Mouse (Mus musculus) MEL (cell line): ENCODE measurements around the gene Bahd1. TPM values are rescaled to one million over a fixed set of nuclear protein-coding genes. Genes with fewer than 3 reads are reported as not detected.

Experiments used
- DNase-seq: peaks from one replicate; pipeline ENCODE4 v3.0.0; 2011; ENCODE audit warnings: low read depth, low spot score
- H3K27ac ChIP-seq: 2 replicates; pipeline ENCODE4 v1.5.1; 2012; ENCODE audit warnings: low read depth, mild to moderate bottlenecking, control low read depth, low read length, moderate library complexity; ENCODE audit not compliant: control insufficient read depth
- H3K27me3 ChIP-seq, 2 experiments: fragments of 150-350 bp in 1 of 2; sonication (generic) in 1 of 2; 2 replicates each; pipeline ENCODE4 v1.6.1; 2012; ENCODE audit warnings: low read length in 2 of 2, mild to moderate bottlenecking in 2 of 2, improper control_type of control experiment in 1 of 2, moderate library complexity in 1 of 2; ENCODE audit not compliant: insufficient read depth in 2 of 2, control insufficient read depth in 1 of 2
- H3K36me3 ChIP-seq, 2 experiments: 2 replicates each; pipeline ENCODE4 v1.6.1; 2012 to 2014; ENCODE audit warnings: low read length in 2 of 2, improper control_type of control experiment in 1 of 2, inconsistent platforms in 1 of 2, mild to moderate bottlenecking in 1 of 2; ENCODE audit not compliant: insufficient read depth in 2 of 2, control insufficient read depth in 1 of 2
- H3K4me1 ChIP-seq, 2 experiments: fragments of 150-350 bp in 1 of 2; sonication (generic) in 1 of 2; 2 replicates each; pipeline ENCODE4 v1.6.1; 2012; ENCODE audit warnings: low read length in 2 of 2, improper control_type of control experiment in 1 of 2, mild to moderate bottlenecking in 1 of 2; ENCODE audit not compliant: insufficient read depth in 2 of 2, control insufficient read depth in 1 of 2
- H3K4me3 ChIP-seq, 2 experiments: fragments of 150-350 bp in 1 of 2; sonication (generic) in 1 of 2; 2 replicates each; pipeline ENCODE4 v1.5.1; 2012; ENCODE audit warnings: low read depth in 2 of 2, low read length in 2 of 2, mild to moderate bottlenecking in 2 of 2, moderate library complexity in 2 of 2, control low read depth in 1 of 2, improper control_type of control experiment in 1 of 2; ENCODE audit not compliant: control insufficient read depth in 1 of 2, insufficient read depth in 1 of 2
- H3K79me2 ChIP-seq: 2 replicates; pipeline ENCODE4 v1.6.1; 2012; ENCODE audit warnings: mild to moderate bottlenecking, low read length, moderate library complexity; ENCODE audit not compliant: control insufficient read depth, poor library complexity, insufficient read depth
- H3K9ac ChIP-seq: 2 replicates; pipeline ENCODE4 v1.6.1; 2012; ENCODE audit warnings: low read depth, mild to moderate bottlenecking, control low read depth, low read length, moderate library complexity; ENCODE audit not compliant: control insufficient read depth, poor library complexity, severe bottlenecking
- H3K9me3 ChIP-seq: fragments of 150-350 bp; sonication (generic); replicated peaks from 2 replicates; pipeline ENCODE4 v1.6.1; 2012; ENCODE audit warnings: mild to moderate bottlenecking, low read length, improper control_type of control experiment, moderate library complexity; ENCODE audit not compliant: insufficient read depth
- BHLHE40 ChIP-seq: IDR thresholded peaks from 2 replicates; pipeline ENCODE4 v1.6.1; 2012; ENCODE audit warnings: low read depth, mild to moderate bottlenecking, inconsistent platforms, low read length, improper control_type of control experiment, borderline replicate concordance
- CHD1 ChIP-seq: IDR thresholded peaks from 2 replicates; pipeline ENCODE4 v1.6.1; 2012; ENCODE audit warnings: low read depth, mild to moderate bottlenecking, inconsistent platforms, low read length, improper control_type of control experiment
- CHD2 ChIP-seq: IDR thresholded peaks from 2 replicates; pipeline ENCODE4 v1.6.1; 2011; ENCODE audit warnings: low read length, improper control_type of control experiment
- CTCF ChIP-seq, 3 experiments: IDR thresholded peaks in 2 of 3; conservative IDR thresholded peaks in 1 of 3; 2 replicates each; pipeline ENCODE4 v1.5.1; 2011 to 2012; ENCODE audit warnings: low read length in 3 of 3, low read depth in 2 of 3, mild to moderate bottlenecking in 2 of 3, improper control_type of control experiment in 1 of 3, inconsistent platforms in 1 of 3, mixed read lengths in 1 of 3, moderate library complexity in 1 of 3; ENCODE audit not compliant: control insufficient read depth in 1 of 3, insufficient read depth in 1 of 3, poor library complexity in 1 of 3, severe bottlenecking in 1 of 3
- E2F4 ChIP-seq: IDR thresholded peaks from 2 replicates; pipeline ENCODE4 v1.6.1; 2011; ENCODE audit warnings: low read depth, low read length, improper control_type of control experiment, borderline replicate concordance
- ELF1 ChIP-seq: IDR thresholded peaks from 2 replicates; pipeline ENCODE4 v1.6.1; 2014; ENCODE audit warnings: low read depth, mild to moderate bottlenecking, inconsistent platforms, low read length, improper control_type of control experiment, moderate library complexity
- EP300 ChIP-seq, 2 experiments: IDR thresholded peaks; 2 replicates each; pipeline ENCODE4 v1.6.1; 2011; ENCODE audit warnings: improper control_type of control experiment in 2 of 2, low read length in 2 of 2, low read depth in 1 of 2, mild to moderate bottlenecking in 1 of 2
- ETS1 ChIP-seq: IDR thresholded peaks from 2 replicates; pipeline ENCODE4 v1.6.1; 2012; ENCODE audit warnings: low read depth, mild to moderate bottlenecking, inconsistent platforms, low read length, improper control_type of control experiment, moderate library complexity
- GABPA ChIP-seq: IDR thresholded peaks from 2 replicates; pipeline ENCODE4 v1.6.1; 2012; ENCODE audit warnings: low read depth, mild to moderate bottlenecking, inconsistent platforms, low read length, improper control_type of control experiment, moderate library complexity
- GATA1 ChIP-seq: IDR thresholded peaks from 2 replicates; pipeline ENCODE4 v1.6.1; 2011; ENCODE audit warnings: low read depth, low read length, improper control_type of control experiment
- HCFC1 ChIP-seq: IDR thresholded peaks from 2 replicates; pipeline ENCODE4 v1.6.1; 2012; ENCODE audit warnings: low read depth, mild to moderate bottlenecking, inconsistent platforms, low read length, improper control_type of control experiment, moderate library complexity
- KAT2A ChIP-seq: conservative IDR thresholded peaks from 2 replicates; pipeline ENCODE4 v1.6.1; 2012; ENCODE audit warnings: low read depth, low read length, improper control_type of control experiment, inconsistent platforms
- MAFK ChIP-seq: IDR thresholded peaks from 2 replicates; pipeline ENCODE4 v1.6.1; 2011; ENCODE audit warnings: low read depth, mild to moderate bottlenecking, low read length, improper control_type of control experiment, borderline replicate concordance
- MEF2A ChIP-seq: IDR thresholded peaks from 2 replicates; pipeline ENCODE4 v1.6.1; 2014; ENCODE audit warnings: low read depth, mild to moderate bottlenecking, inconsistent platforms, low read length, improper control_type of control experiment; ENCODE audit not compliant: poor library complexity, insufficient replicate concordance, severe bottlenecking; ENCODE audit errors: extremely low read depth
- MXI1 ChIP-seq: IDR thresholded peaks from 2 replicates; pipeline ENCODE4 v1.6.1; 2011; ENCODE audit warnings: mild to moderate bottlenecking, low read depth, low read length, improper control_type of control experiment
- MYC ChIP-seq: IDR thresholded peaks from 2 replicates; pipeline ENCODE4 v1.6.1; 2011; ENCODE audit warnings: low read depth, mild to moderate bottlenecking, low read length, improper control_type of control experiment, moderate library complexity
- NRF1 ChIP-seq: IDR thresholded peaks from 2 replicates; pipeline ENCODE4 v1.6.1; 2014; ENCODE audit warnings: low read depth, mild to moderate bottlenecking, inconsistent platforms, low read length, improper control_type of control experiment, moderate library complexity; ENCODE audit not compliant: poor library complexity, insufficient read depth, severe bottlenecking
- POLR2A ChIP-seq, 2 experiments: IDR thresholded peaks; 2 replicates each; pipeline ENCODE4 v1.6.1; 2011 to 2012; ENCODE audit warnings: low read length in 2 of 2, mild to moderate bottlenecking in 2 of 2, control low read depth in 1 of 2, improper control_type of control experiment in 1 of 2, low read depth in 1 of 2, moderate library complexity in 1 of 2; ENCODE audit not compliant: control insufficient read depth in 1 of 2, insufficient read depth in 1 of 2, poor library complexity in 1 of 2
- POLR2AphosphoS2 ChIP-seq: IDR thresholded peaks from 2 replicates; pipeline ENCODE4 v1.6.1; 2011; ENCODE audit warnings: low read length, improper control_type of control experiment
- RAD21 ChIP-seq: IDR thresholded peaks from 2 replicates; pipeline ENCODE4 v1.6.1; 2011; ENCODE audit warnings: mild to moderate bottlenecking, low read depth, low read length, improper control_type of control experiment
- RCOR1 ChIP-seq: IDR thresholded peaks from 2 replicates; pipeline ENCODE4 v1.6.1; 2012; ENCODE audit warnings: low read depth, mild to moderate bottlenecking, inconsistent platforms, low read length, improper control_type of control experiment
- SIN3A ChIP-seq: IDR thresholded peaks from 2 replicates; pipeline ENCODE4 v1.6.1; 2012; ENCODE audit warnings: low read length, improper control_type of control experiment, inconsistent platforms
- SMC3 ChIP-seq: IDR thresholded peaks from 2 replicates; pipeline ENCODE4 v1.6.1; 2011; ENCODE audit warnings: low read depth, low read length, improper control_type of control experiment
- TAL1 ChIP-seq: IDR thresholded peaks from 2 replicates; pipeline ENCODE4 v1.6.1; 2012; ENCODE audit warnings: mild to moderate bottlenecking, inconsistent platforms, low read length, moderate library complexity, mixed read lengths
- USF2 ChIP-seq, 2 experiments: IDR thresholded peaks; 2 replicates each; pipeline ENCODE4 v1.6.1; 2011 to 2012; ENCODE audit warnings: improper control_type of control experiment in 2 of 2, low read length in 2 of 2, borderline replicate concordance in 1 of 2, inconsistent platforms in 1 of 2, low read depth in 1 of 2, mild to moderate bottlenecking in 1 of 2; ENCODE audit not compliant: insufficient read depth in 1 of 2
- ZC3H11A ChIP-seq: IDR thresholded peaks from 2 replicates; pipeline ENCODE4 v1.6.1; 2012; ENCODE audit warnings: low read depth, mild to moderate bottlenecking, inconsistent platforms, low read length, improper control_type of control experiment
- ZKSCAN1 ChIP-seq: IDR thresholded peaks from 2 replicates; pipeline ENCODE4 v1.6.1; 2012; ENCODE audit warnings: low read depth, mild to moderate bottlenecking, inconsistent platforms, low read length, improper control_type of control experiment, moderate library complexity
- ZMIZ1 ChIP-seq: IDR thresholded peaks from 2 replicates; pipeline ENCODE4 v1.6.1; 2012; ENCODE audit warnings: low read depth, mild to moderate bottlenecking, inconsistent platforms, low read length, improper control_type of control experiment, moderate library complexity
- ZNF384 ChIP-seq: IDR thresholded peaks from 2 replicates; pipeline ENCODE4 v1.6.1; 2012; ENCODE audit warnings: low read depth, mild to moderate bottlenecking, inconsistent platforms, low read length, improper control_type of control experiment
- polyA plus RNA-seq, 2 experiments: library from polyadenylated mRNA; stranded (reverse) in 1 of 2; unstranded in 1 of 2; fragments of >175 nt in 1 of 2; fragments of >200 nt in 1 of 2; gene quantifications; 2 replicates each; pipeline versions ENCODE4 v1.2.1 to v1.2.4; 2012; ENCODE audit warnings: low replicate concordance in 2 of 2, low read depth in 1 of 2; ENCODE audit not compliant: insufficient read length in 2 of 2, insufficient read depth in 1 of 2, missing spikeins in 1 of 2
- total RNA-seq: library from RNA; depleted of rRNA; stranded (reverse); fragments of 300-350 nt; gene quantifications from 2 replicates; pipeline ENCODE4 v1.2.3, GENCODE M21; 2012

The Bahd1 gene
- total and polyA plus RNA-seq, 3 experiments = 8.0 to 24.7 TPM; not detected in 1

GRCm38 (mm10) chr2:118943232-118943631 lies 43.1 kb downstream of the Bahd1 start (continued):
- TF ChIP-seq ZNF384 = no peak
- no peak for TF ChIP-seq POLR2A (IDR thresholded peaks at IDR 0.05; ENCODE audit: control insufficient read depth in 1 of 2, insufficient read depth in 1 of 2, low read depth in 1 of 2, low read length in 2 of 2, poor library complexity in 1 of 2)
- no peak for TF ChIP-seq E2F4
- TF ChIP-seq, all 39 proteins: peak for 5

- Histone ChIP-seq H3K27ac (no peak overlapping the region), H3K9me3 (no peaks in the 10 kb centered on the region), H3K79me2 (no peaks in the 10 kb centered on the region), H3K4me3 (no peak overlapping the region), H3K36me3 (peaks cover 0 to 13% of the 10 kb centered on the region in 2 experiments; a peak in 2 of 4 replicates), H3K4me1 (peaks cover 0 to 15% of the 10 kb centered on the region in 2 experiments; a peak in 2 of 4 replicates), H3K27me3 (no peaks in the 10 kb centered on the region), H3K9ac (no peak overlapping the region)
- TF ChIP-seq NRF1 = no peak
- no peak for TF ChIP-seq HCFC1
- TF ChIP-seq SMC3 = no peak
- no peak for TF ChIP-seq ZC3H11A
- TF ChIP-seq MAFK = no peak
- no peak for TF ChIP-seq POLR2AphosphoS2
- no peak for TF ChIP-seq KAT2A
- TF ChIP-seq USF2 (IDR thresholded peaks at IDR 0.05; ENCODE audit: borderline replicate concordance in 1 of 2, insufficient read depth in 1 of 2, low read depth in 1 of 2, low read length in 2 of 2) = no peak
- TF ChIP-seq RCOR1 = no peak
- no peak for TF ChIP-seq ZMIZ1
- TF ChIP-seq SIN3A = no peak
- no peak for TF ChIP-seq TAL1
- TF ChIP-seq GATA1 = no peak
- no peak for TF ChIP-seq RAD21
- no peak for TF ChIP-seq CHD2
- TF ChIP-seq BHLHE40 = no peak
- DNase-seq = no peak
Observed at GRCm38 (mm10) chr2:118948818-118949217, 48.6 kb downstream of the Bahd1 start.

GRCm38 (mm10) chr2:118949699-118950098 lies 49.5 kb downstream of the Bahd1 start:
- Histone ChIP-seq H3K4me1 (peaks cover 0 to 15% of the 10 kb centered on the region in 2 experiments; a peak in 2 of 4 replicates), H3K36me3 (peaks cover 0 to 13% of the 10 kb centered on the region in 2 experiments; a peak in 2 of 4 replicates), H3K27me3 (no peaks in the 10 kb centered on the region), H3K4me3 (no peak overlapping the region), H3K9ac (no peak overlapping the region), H3K9me3 (no peaks in the 10 kb centered on the region), H3K27ac (peak overlapping the region; percentile 31; the same call in 1 of the 2 replicates), H3K79me2 (no peaks in the 10 kb centered on the region)
- peak; percentile 72 for DNase-seq
- TF ChIP-seq CTCF (IDR thresholded peaks at IDR 0.05 in 2 of 3, conservative IDR thresholded peaks at IDR 0.05 in 1 of 3; ENCODE audit: control insufficient read depth in 1 of 3, insufficient read depth in 1 of 3, low read depth in 2 of 3, low read length in 3 of 3, poor library complexity in 1 of 3, severe bottlenecking in 1 of 3) (no peak), MAFK (no peak), GABPA (no peak), CHD2 (no peak), ZC3H11A (no peak), EP300 (IDR thresholded peaks at IDR 0.05; ENCODE audit: low read depth in 1 of 2, low read length in 2 of 2) (peak; percentile 83 to 86), MYC (no peak), ZKSCAN1 (no peak), CHD1 (no peak), SMC3 (no peak), MXI1 (0 out of 2 replicates have a peak, but pooled peaks have one; percentile 33), ELF1 (no peak), ZMIZ1 (no peak), RAD21 (no peak), SIN3A (no peak), ETS1 (no peak), MEF2A (no peak)
